Mouse (Mus musculus) liver, embryonic 14.5 days (tissue): ENCODE data around the gene Fem1a. TPM values are rescaled to one million over a fixed set of nuclear protein-coding genes. Genes with fewer than 3 reads are reported as not detected.
A peak's percentile ranks its signal among the peaks of the same experiment; 100 is the strongest.

Experiments
- ATAC-seq: fragments of 200-750 bp; cut with Nextera tagmentation; 2 replicates; pipeline ENCODE4 v1.8.0; 2017; ENCODE audit warnings: moderate number of reproducible peaks, mild to moderate bottlenecking, moderate library complexity; ENCODE audit not compliant: insufficient read depth
- DNase-seq, 3 experiments: peaks; one replicate each; pipeline ENCODE4 v3.0.0-alpha.2; 2012 to 2013; ENCODE audit warnings: low read depth in 3 of 3, low spot score in 3 of 3
- H3K27ac ChIP-seq: fragments of 300-500 bp; sonication (generic); 2 replicates; pipeline ENCODE4 v1.5.1; 2014; ENCODE audit warnings: moderate library complexity, mild to moderate bottlenecking, control low read depth, inconsistent platforms
- H3K27me3 ChIP-seq: fragments of 300-500 bp; sonication (generic); 2 replicates; pipeline ENCODE4 v1.6.1; 2014; ENCODE audit warnings: mild to moderate bottlenecking, low read length, moderate library complexity; ENCODE audit not compliant: control insufficient read depth, insufficient read depth
- H3K36me3 ChIP-seq: fragments of 300-500 bp; sonication (generic); replicated peaks from 2 replicates; pipeline ENCODE4 v1.6.1; 2014; ENCODE audit warnings: low read depth; ENCODE audit not compliant: control insufficient read depth, insufficient read depth
- H3K4me1 ChIP-seq, 2 experiments: fragments of 200-500 bp in 1 of 2; fragments of 300-500 bp in 1 of 2; sonication (generic) in 1 of 2; replicated peaks; 2 replicates each; pipeline ENCODE4 v1.6.1; 2012 to 2014; ENCODE audit warnings: antibody characterized with exemption in 1 of 2, inconsistent platforms in 1 of 2, low read length in 1 of 2; ENCODE audit not compliant: control insufficient read depth in 2 of 2, insufficient read depth in 2 of 2
- H3K4me2 ChIP-seq: fragments of 300-500 bp; sonication (generic); 2 replicates; pipeline ENCODE4 v1.6.1; 2014; ENCODE audit warnings: low read depth, mild to moderate bottlenecking, control low read depth, moderate library complexity
- H3K4me3 ChIP-seq, 2 experiments: fragments of 200-500 bp in 1 of 2; fragments of 300-500 bp in 1 of 2; sonication (generic) in 1 of 2; 2 replicates each; pipeline ENCODE4 v1.5.1; 2012 to 2014; ENCODE audit warnings: low read depth in 2 of 2, low read length in 2 of 2, mild to moderate bottlenecking in 2 of 2, control low read depth in 1 of 2, inconsistent platforms in 1 of 2, moderate library complexity in 1 of 2; ENCODE audit not compliant: insufficient read depth in 1 of 2
- H3K9ac ChIP-seq: fragments of 300-500 bp; sonication (generic); replicated peaks from 2 replicates; pipeline ENCODE4 v1.6.1; 2014; ENCODE audit warnings: mild to moderate bottlenecking, control low read depth, moderate library complexity
- H3K9me3 ChIP-seq: fragments of 300-500 bp; sonication (generic); 2 replicates; pipeline ENCODE4 v1.6.1; 2016; ENCODE audit warnings: low read length, mixed read lengths; ENCODE audit not compliant: control insufficient read depth
- CTCF ChIP-seq: IDR thresholded peaks from 2 replicates; pipeline ENCODE4 v1.5.1; 2016; ENCODE audit warnings: antibody characterized with exemption, low read depth, control low read depth
- EP300 ChIP-seq: IDR thresholded peaks from 2 replicates; pipeline ENCODE4 v1.6.1; 2016; ENCODE audit warnings: antibody characterized with exemption, low read depth
- WGBS: fragments of 180-500 bp; shearing (Covaris S2); extraction: QIAGEN DNeasy Blood & Tissue Kit; methylation state at CpG from one replicate; pipeline ENCODE4 v1.1.7; 2014; ENCODE audit not compliant: insufficient replicate concordance; 5-methylcytosine and 5-hydroxymethylcytosine counted together
- polyA plus RNA-seq, 2 experiments: library from polyadenylated mRNA; depleted of rRNA in 1 of 2; stranded (reverse) in 1 of 2; unstranded in 1 of 2; fragments of >200 nt; fragmentation: Nextera tagmentation in 1 of 2; extraction: Ambion mirVana in 1 of 2; gene quantifications; 2 replicates each; pipeline versions ENCODE4 v1.2.1 to v1.2.3; 2012 to 2014

Gene Fem1a
- polyA plus RNA-seq, 2 experiments: 4.9 to 5.8 TPM

DNA sequence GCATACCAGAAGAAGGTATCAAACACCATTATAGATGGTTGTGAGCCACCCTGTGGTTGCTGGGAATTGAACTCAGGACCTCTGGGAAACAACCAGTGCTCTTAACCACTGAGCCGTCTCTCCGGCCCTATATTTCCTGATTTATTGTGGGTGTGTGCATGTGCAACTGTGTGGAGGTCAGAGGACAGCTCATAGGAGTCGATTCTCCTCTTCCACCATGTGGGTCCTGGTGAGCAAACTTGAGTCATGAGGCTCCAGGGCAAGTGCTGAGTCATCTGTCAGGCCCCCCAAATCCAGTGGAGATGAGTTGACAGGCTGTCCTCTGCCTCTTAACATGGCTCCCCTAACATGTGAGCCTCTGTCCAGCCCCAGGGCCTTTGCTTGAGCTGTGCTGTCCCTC, 9.3 kb downstream of the Fem1a start:
- TF ChIP-seq EP300 (no peak), CTCF (no peak)
- Histone ChIP-seq H3K4me3 (no peak overlapping the region), H3K9ac (no peak overlapping the region), H3K36me3 (peaks cover 7% of the 10 kb centered on the region), H3K4me1 (peaks cover 3 to 12% of the 10 kb centered on the region in 2 experiments; a peak in 2 of 4 replicates), H3K27ac (no peak overlapping the region), H3K4me2 (no peak overlapping the region), H3K27me3 (no peaks in the 10 kb centered on the region), H3K9me3 (no peaks in the 10 kb centered on the region)
- DNase-seq (no peak), ATAC-seq (no peak)
- WGBS: 73% methylated on average over 3 of the region's 3 CpGs

DNA sequence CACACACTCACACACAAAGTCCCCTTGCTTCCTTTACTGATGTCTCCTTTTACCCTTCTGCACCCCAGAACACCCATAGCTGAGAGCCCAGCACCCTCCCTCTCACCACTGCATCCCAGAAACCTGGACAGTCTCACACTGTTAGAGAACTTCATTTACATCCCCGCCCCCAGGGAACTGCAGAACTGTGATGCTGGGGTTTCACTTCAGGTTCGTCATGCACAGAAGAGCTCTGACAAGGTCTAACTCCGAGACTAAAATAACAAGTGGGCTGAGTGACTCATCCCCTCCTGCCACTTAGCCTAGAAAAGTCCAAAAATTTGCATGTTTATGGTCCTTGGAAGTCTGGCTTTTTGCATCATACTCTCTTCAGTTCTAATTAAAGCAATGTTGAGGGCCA, 9.7 kb downstream of the Fem1a start:
- TF ChIP-seq CTCF (no peak), EP300 (no peak)
- no peak overlapping the region for H3K9ac ChIP-seq
- peaks cover 3 to 12% of the 10 kb centered on the region in 2 experiments; a peak in 2 of 4 replicates for H3K4me1 ChIP-seq
- ATAC-seq (no peak), DNase-seq (no peak)
- 59% methylated on average over 3 of the region's 3 CpGs for WGBS
- H3K9me3 ChIP-seq: no peaks in the 10 kb centered on the region
- peaks cover 7% of the 10 kb centered on the region for H3K36me3 ChIP-seq
- no peak overlapping the region for H3K4me3 ChIP-seq
- no peaks in the 10 kb centered on the region for H3K27me3 ChIP-seq
- H3K27ac ChIP-seq: no peak overlapping the region
- H3K4me2 ChIP-seq: no peak overlapping the region

DNA sequence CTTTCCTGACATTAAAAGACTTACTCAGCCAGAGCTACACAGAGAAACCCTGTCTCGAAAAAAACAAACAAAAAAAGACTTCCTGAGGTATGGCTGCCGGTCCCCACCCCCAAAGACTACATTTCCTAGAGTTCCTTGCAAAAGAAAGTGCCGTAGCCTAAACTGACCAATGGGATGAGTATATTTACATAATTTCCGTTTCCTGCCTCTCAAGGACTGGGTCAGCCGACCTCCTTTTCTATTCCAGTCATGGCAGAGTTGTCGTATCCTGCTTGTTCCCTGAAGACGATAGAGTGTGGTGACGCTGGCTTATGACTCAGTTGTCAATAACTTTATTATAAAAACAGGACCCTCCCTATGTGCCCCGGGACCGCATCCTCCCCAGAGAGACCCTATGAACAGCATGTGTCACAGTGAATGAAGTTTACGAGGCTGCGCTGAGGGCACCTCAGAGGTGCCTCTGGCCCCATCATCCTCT, 12.6 kb downstream of the Fem1a start:
- WGBS: 13% methylated on average over 12 of the region's 12 CpGs
- no peaks in the 10 kb centered on the region; the same call in 1 of the 2 replicates for H3K36me3 ChIP-seq
- H3K4me1 ChIP-seq: peaks cover 3 to 13% of the 10 kb centered on the region in 2 experiments; a peak in 2 of 4 replicates

DNA sequence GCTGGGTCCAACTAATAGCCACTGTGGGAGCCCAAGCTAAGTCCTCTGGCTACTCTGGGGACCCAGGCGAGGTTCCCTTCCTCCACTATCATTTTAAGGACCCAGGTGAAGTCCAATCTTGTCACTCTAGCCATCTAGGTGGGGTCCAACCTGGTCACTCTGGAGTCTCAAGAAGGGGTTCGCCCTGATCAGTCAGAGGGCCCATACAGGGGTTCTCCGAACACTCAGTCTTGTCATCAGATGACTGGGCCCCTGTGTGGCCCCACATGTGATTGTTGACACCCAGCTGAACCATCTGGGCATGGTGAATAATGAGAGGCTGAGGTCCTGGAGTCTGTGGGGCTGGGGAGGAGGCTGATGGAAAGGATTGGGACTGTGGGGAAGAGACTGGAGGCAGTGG, 13.1 kb downstream of the Fem1a start:
- Histone ChIP-seq H3K4me1 (peaks cover 3 to 16% of the 10 kb centered on the region in 2 experiments; a peak in 2 of 4 replicates), H3K27ac (no peak overlapping the region), H3K4me3 (peak overlapping the region; percentile 36 to 44; a peak in 3 of 4 replicates), H3K36me3 (no peaks in the 10 kb centered on the region; the same call in 1 of the 2 replicates), H3K4me2 (peak overlapping the region; percentile 63), H3K9me3 (no peaks in the 10 kb centered on the region), H3K27me3 (no peaks in the 10 kb centered on the region), H3K9ac (no peak overlapping the region; the same call in 1 of the 2 replicates)
- WGBS: 60% methylated on average over 3 of the region's 3 CpGs
- no peak for TF ChIP-seq CTCF
- no peak for TF ChIP-seq EP300
- ATAC-seq (no peak), DNase-seq (no peak)

More for the DNA sequence above, 12.6 kb downstream of the Fem1a start:
- DNase-seq (peak; percentile 60 to 76 (median 69)), ATAC-seq (peak; percentile 68)
- peak overlapping the region; percentile 58 for H3K9ac ChIP-seq
- no peaks in the 10 kb centered on the region for H3K9me3 ChIP-seq
- TF ChIP-seq CTCF: no peak
- no peak for TF ChIP-seq EP300
- peak overlapping the region; percentile 52 for H3K27ac ChIP-seq
- peak overlapping the region; percentile 63 for H3K4me2 ChIP-seq
- peak overlapping the region; percentile 36 to 44 for H3K4me3 ChIP-seq
- no peaks in the 10 kb centered on the region for H3K27me3 ChIP-seq

GRCm38 (mm10) chr17:56271609-56272253, 15.1 kb downstream of the Fem1a start:
- no peak overlapping the region for H3K4me3 ChIP-seq
- no peak overlapping the region for H3K9ac ChIP-seq
- DNase-seq (no peak), ATAC-seq (no peak)
- peaks cover 5 to 19% of the 10 kb centered on the region in 2 experiments; a peak in 3 of 4 replicates for H3K4me1 ChIP-seq
- H3K4me2 ChIP-seq: no peak overlapping the region
- 82% methylated on average over 12 of the region's 12 CpGs for WGBS
- no peak overlapping the region for H3K27ac ChIP-seq
- H3K36me3 ChIP-seq: no peaks in the 10 kb centered on the region; the same call in 1 of the 2 replicates
- H3K9me3 ChIP-seq: no peaks in the 10 kb centered on the region
- no peaks in the 10 kb centered on the region for H3K27me3 ChIP-seq
- TF ChIP-seq CTCF (peak; percentile 25; the same call in 1 of the 2 replicates), EP300 (no peak)
